Mouse (Mus musculus): Measurements from ENCODE around the gene Dusp28.

The Dusp28 gene

GRCm38 (mm10) chr1:92907632-92908360, 1.0 kb downstream of the Dusp28 start:
- no peak for DNase-seq (ENCODE audit: low spot score in 2 of 2)

GRCm38 (mm10) chr1:92908664-92909063, 1.9 kb downstream of the Dusp28 start:
- no peak for DNase-seq (ENCODE audit: low spot score in 2 of 2)

- DNase-seq (ENCODE audit: low spot score in 2 of 2) = peak in 1 of 2 experiments; percentile 17
Measured at GRCm38 (mm10) chr1:92909068-92909467, 2.3 kb downstream of the Dusp28 start.

- DNase-seq (ENCODE audit: low spot score in 2 of 2) = peak; percentile 75 to 78
Measured at GRCm38 (mm10) chr1:92910239-92910885, 3.6 kb downstream of the Dusp28 start, which contains the start of gene Rnpepl1. Rnpepl1 (plus strand) TSS chr1:92910783.

- peak; percentile 27 to 39 for DNase-seq (ENCODE audit: low spot score in 2 of 2)
Measured at GRCm38 (mm10) chr1:92910925-92911720, 4.3 kb downstream of the Dusp28 start.

- DNase-seq (ENCODE audit: low spot score in 2 of 2) = no peak
Measured at GRCm38 (mm10) chr1:92911721-92912138, 4.9 kb downstream of the Dusp28 start.

- DNase-seq (ENCODE audit: low spot score in 2 of 2) = no peak
Measured at GRCm38 (mm10) chr1:92912286-92912685, 5.5 kb downstream of the Dusp28 start.

GRCm38 (mm10) chr1:92914239-92914638, 7.5 kb downstream of the Dusp28 start:
- DNase-seq (ENCODE audit: low spot score in 2 of 2) = no peak

GRCm38 (mm10) chr1:92914993-92915392, 8.2 kb downstream of the Dusp28 start:
- no peak for DNase-seq (ENCODE audit: low spot score in 2 of 2)

GRCm38 (mm10) chr1:92916725-92917124, 9.9 kb downstream of the Dusp28 start:
- DNase-seq (ENCODE audit: low spot score in 2 of 2) = no peak

- DNase-seq (ENCODE audit: low spot score in 2 of 2) = no peak
Measured at GRCm38 (mm10) chr1:92919151-92919550, 12.4 kb downstream of the Dusp28 start.

- DNase-seq (ENCODE audit: low spot score in 2 of 2) = no peak
Measured at GRCm38 (mm10) chr1:92919775-92920174, 13.0 kb downstream of the Dusp28 start.

- no peak for DNase-seq (ENCODE audit: low spot score in 2 of 2)
Measured at GRCm38 (mm10) chr1:92920474-92921200, 13.9 kb downstream of the Dusp28 start.

GRCm38 (mm10) chr1:92921496-92921895, 14.7 kb downstream of the Dusp28 start:
- DNase-seq (ENCODE audit: low spot score in 2 of 2) = no peak

GRCm38 (mm10) chr1:92930171-92930706, 23.5 kb downstream of the Dusp28 start:
- no peak for DNase-seq (ENCODE audit: low spot score in 2 of 2)

- DNase-seq (ENCODE audit: low spot score in 2 of 2) = no peak
Measured at GRCm38 (mm10) chr1:92933611-92934010, 26.8 kb downstream of the Dusp28 start.

GRCm38 (mm10) chr1:92934182-92934827, 27.5 kb downstream of the Dusp28 start, which contains the start of gene Capn10:
Capn10 (plus strand) TSS chr1:92934376.
- DNase-seq (ENCODE audit: low spot score in 2 of 2) = peak; percentile 93

- DNase-seq (ENCODE audit: low spot score in 2 of 2) = peak; percentile 42 to 55
Measured at GRCm38 (mm10) chr1:92935054-92935962, 28.5 kb downstream of the Dusp28 start.

- DNase-seq (ENCODE audit: low spot score in 2 of 2) = no peak
Measured at GRCm38 (mm10) chr1:92935977-92936376, 29.2 kb downstream of the Dusp28 start.

- DNase-seq (ENCODE audit: low spot score in 2 of 2) = no peak
Measured at GRCm38 (mm10) chr1:92936467-92936866, 29.7 kb downstream of the Dusp28 start.

Measured in spleen, postnatal 36 days (tissue).